Mouse (Mus musculus) adrenal gland, adult 2 months (tissue): Measurements from ENCODE around the gene Ppp3ca. TPM values are rescaled to one million over a fixed set of nuclear protein-coding genes. Genes with fewer than 3 reads are reported as not detected.

Experiments
- DNase-seq: peaks from one replicate; pipeline ENCODE4 v3.0.0; 2021
- polyA plus RNA-seq: library from polyadenylated mRNA; depleted of rRNA; stranded (reverse); fragments of >200 nt; gene quantifications from 2 replicates; pipeline ENCODE4 v1.2.3, GENCODE M21; 2012
- total RNA-seq, 2 experiments: library from RNA; stranded (reverse); gene quantifications; 2 replicates each; pipeline ENCODE4 v1.2.3; 2021

Ppp3ca gene
- total and polyA plus RNA-seq, 3 experiments = 39.2 to 50.7 (median 48.5) TPM

GRCm38 (mm10) chr3:136813886-136814285 is 144.0 kb downstream of the Ppp3ca start:
- no peak for DNase-seq

- no peak for DNase-seq
Measured at GRCm38 (mm10) chr3:136814916-136815315, 145.0 kb downstream of the Ppp3ca start.

GRCm38 (mm10) chr3:136816319-136816718 is 146.4 kb downstream of the Ppp3ca start:
- DNase-seq = no peak

- DNase-seq = no peak
Measured at GRCm38 (mm10) chr3:136818997-136819396, 149.1 kb downstream of the Ppp3ca start.

GRCm38 (mm10) chr3:136821039-136821438 is 151.1 kb downstream of the Ppp3ca start:
- no peak for DNase-seq

GRCm38 (mm10) chr3:136821993-136822392 is 152.1 kb downstream of the Ppp3ca start:
- DNase-seq = no peak

GRCm38 (mm10) chr3:136822431-136822830 is 152.5 kb downstream of the Ppp3ca start:
- no peak for DNase-seq

- DNase-seq = no peak
Measured at GRCm38 (mm10) chr3:136828451-136828850, 158.5 kb downstream of the Ppp3ca start.

- no peak for DNase-seq
Measured at GRCm38 (mm10) chr3:136829109-136829508, 159.2 kb downstream of the Ppp3ca start.

- DNase-seq = no peak
Measured at GRCm38 (mm10) chr3:136830687-136831220, 160.8 kb downstream of the Ppp3ca start.

- no peak for DNase-seq
Measured at GRCm38 (mm10) chr3:136833003-136833745, 163.2 kb downstream of the Ppp3ca start.

GRCm38 (mm10) chr3:136833893-136834292 is 164.0 kb downstream of the Ppp3ca start:
- DNase-seq = peak; percentile 36

GRCm38 (mm10) chr3:136835851-136836250 is 165.9 kb downstream of the Ppp3ca start:
- DNase-seq = no peak

GRCm38 (mm10) chr3:136836319-136837193 is 166.6 kb downstream of the Ppp3ca start:
- no peak for DNase-seq

GRCm38 (mm10) chr3:136837589-136837988 is 167.7 kb downstream of the Ppp3ca start:
- DNase-seq = no peak

- no peak for DNase-seq
Measured at GRCm38 (mm10) chr3:136841282-136841681, 171.4 kb downstream of the Ppp3ca start.

- no peak for DNase-seq
Measured at GRCm38 (mm10) chr3:136842384-136842783, 172.5 kb downstream of the Ppp3ca start.

GRCm38 (mm10) chr3:136843811-136844491 is 174.0 kb downstream of the Ppp3ca start:
- DNase-seq = no peak

GRCm38 (mm10) chr3:136849035-136849434 is 179.1 kb downstream of the Ppp3ca start:
- DNase-seq = no peak

- no peak for DNase-seq
Measured at GRCm38 (mm10) chr3:136852921-136853320, 183.0 kb downstream of the Ppp3ca start.

GRCm38 (mm10) chr3:136853596-136853995 is 183.7 kb downstream of the Ppp3ca start:
- no peak for DNase-seq

GRCm38 (mm10) chr3:136855996-136856395 is 186.1 kb downstream of the Ppp3ca start:
- DNase-seq = peak; percentile 19
